Mouse (Mus musculus) intestine, embryonic 16.5 days (tissue): ENCODE measurements around the gene Gde1. TPM values are rescaled to one million over a fixed set of nuclear protein-coding genes. Genes with fewer than 3 reads are reported as not detected.
A peak's percentile ranks its signal among the peaks of the same experiment; 100 is the strongest.

ENCODE experiments used
- ATAC-seq: fragments of 200-750 bp; cut with Nextera tagmentation; 2 replicates; pipeline ENCODE4 v1.8.0; 2017; ENCODE audit warnings: moderate TSS enrichment, moderate library complexity
- H3K27ac ChIP-seq: fragments of 300-500 bp; sonication (generic); 2 replicates; pipeline ENCODE4 v1.5.1; 2014; ENCODE audit warnings: mild to moderate bottlenecking, low read length
- H3K27me3 ChIP-seq: fragments of 300-500 bp; sonication (generic); replicated peaks from 2 replicates; pipeline ENCODE4 v1.6.1; 2014; ENCODE audit warnings: low read length, control low read depth, mixed read lengths; ENCODE audit not compliant: control insufficient read depth, insufficient read depth
- H3K36me3 ChIP-seq: fragments of 300-500 bp; sonication (generic); 2 replicates; pipeline ENCODE4 v1.6.1; 2014; ENCODE audit warnings: low read length, control low read depth; ENCODE audit not compliant: control insufficient read depth, insufficient read depth
- H3K4me1 ChIP-seq: fragments of 300-500 bp; sonication (generic); 2 replicates; pipeline ENCODE4 v1.6.1; 2014; ENCODE audit warnings: low read length, control low read depth, mixed read lengths; ENCODE audit not compliant: control insufficient read depth, insufficient read depth
- H3K4me2 ChIP-seq: fragments of 300-500 bp; sonication (generic); 2 replicates; pipeline ENCODE4 v1.6.1; 2014; ENCODE audit warnings: low read depth, low read length, control low read depth
- H3K4me3 ChIP-seq: fragments of 300-500 bp; sonication (generic); 2 replicates; pipeline ENCODE4 v1.5.1; 2014; ENCODE audit warnings: mild to moderate bottlenecking, low read length
- H3K9ac ChIP-seq: fragments of 300-500 bp; sonication (generic); 2 replicates; pipeline ENCODE4 v1.6.1; 2014; ENCODE audit warnings: low read depth, low read length
- H3K9me3 ChIP-seq: fragments of 300-500 bp; sonication (generic); 2 replicates; pipeline ENCODE4 v1.6.1; 2016; ENCODE audit warnings: low read length, control low read depth; ENCODE audit not compliant: control insufficient read depth
- WGBS: fragments of 180-500 bp; shearing (Covaris S2); extraction: QIAGEN DNeasy Blood & Tissue Kit; methylation state at CpG from one replicate; pipeline ENCODE4 v1.1.7; 2014; 5-methylcytosine and 5-hydroxymethylcytosine counted together
- polyA plus RNA-seq: library from polyadenylated mRNA; unstranded; fragments of >200 nt; fragmentation: Nextera tagmentation; extraction: Ambion mirVana; gene quantifications from 2 replicates; pipeline ENCODE4 v1.2.1, GENCODE M21; 2015

Gene Gde1
- polyA plus RNA-seq, 1 experiment from 2014 or later: 134 TPM

- H3K27me3 ChIP-seq: no peaks in the 10 kb centered on the region
- H3K9me3 ChIP-seq: no peaks in the 10 kb centered on the region
- no peak overlapping the region for H3K4me3 ChIP-seq
- WGBS: 74% methylated on average over 1 of the region's 1 CpGs
- no peak for ATAC-seq
- H3K9ac ChIP-seq: no peak overlapping the region
- H3K36me3 ChIP-seq: peaks cover 3% of the 10 kb centered on the region; the same call in 1 of the 2 replicates
- no peak overlapping the region for H3K27ac ChIP-seq
- no peak overlapping the region for H3K4me2 ChIP-seq
- peaks cover 14% of the 10 kb centered on the region; the same call in 1 of the 2 replicates for H3K4me1 ChIP-seq
Observed at GRCm38 (mm10) chr7:118738730-118739129, 33.2 kb upstream of the Gde1 start.

- H3K36me3 ChIP-seq: peaks cover 5% of the 10 kb centered on the region; the same call in 1 of the 2 replicates
- H3K9ac ChIP-seq: no peak overlapping the region
- H3K27me3 ChIP-seq: no peaks in the 10 kb centered on the region
- no peaks in the 10 kb centered on the region for H3K9me3 ChIP-seq
- H3K4me3 ChIP-seq: no peak overlapping the region
- no peak overlapping the region for H3K4me2 ChIP-seq
- ATAC-seq: no peak
- WGBS: 95% methylated on average over 13 of the region's 13 CpGs
- H3K27ac ChIP-seq: no peak overlapping the region
- no peaks in the 10 kb centered on the region for H3K4me1 ChIP-seq
Observed at GRCm38 (mm10) chr7:118733225-118733624, 27.6 kb upstream of the Gde1 start.

GRCm38 (mm10) chr7:118731781-118732180, 26.2 kb upstream of the Gde1 start:
- peaks cover 5% of the 10 kb centered on the region; the same call in 1 of the 2 replicates for H3K36me3 ChIP-seq
- H3K4me3 ChIP-seq: no peak overlapping the region
- H3K9me3 ChIP-seq: no peaks in the 10 kb centered on the region
- H3K9ac ChIP-seq: no peak overlapping the region
- no peaks in the 10 kb centered on the region for H3K27me3 ChIP-seq
- no peaks in the 10 kb centered on the region for H3K4me1 ChIP-seq
- H3K4me2 ChIP-seq: no peak overlapping the region
- no peak overlapping the region for H3K27ac ChIP-seq
- ATAC-seq: no peak
- WGBS: 89% methylated on average over 3 of the region's 3 CpGs

- H3K4me2 ChIP-seq: no peak overlapping the region
- no peak overlapping the region for H3K27ac ChIP-seq
- H3K9ac ChIP-seq: no peak overlapping the region
- 80% methylated on average over 13 of the region's 13 CpGs for WGBS
- H3K27me3 ChIP-seq: no peaks in the 10 kb centered on the region
- H3K4me1 ChIP-seq: no peaks in the 10 kb centered on the region
- H3K9me3 ChIP-seq: no peaks in the 10 kb centered on the region
- no peak overlapping the region for H3K4me3 ChIP-seq
- ATAC-seq: peak; percentile 85
- peaks cover 5% of the 10 kb centered on the region; the same call in 1 of the 2 replicates for H3K36me3 ChIP-seq
Observed at GRCm38 (mm10) chr7:118728846-118729587, 23.4 kb upstream of the Gde1 start.

- no peaks in the 10 kb centered on the region for H3K27me3 ChIP-seq
- ATAC-seq: no peak
- H3K9me3 ChIP-seq: no peaks in the 10 kb centered on the region
- no peak overlapping the region for H3K9ac ChIP-seq
- H3K27ac ChIP-seq: no peak overlapping the region
- H3K4me3 ChIP-seq: no peak overlapping the region
- no peaks in the 10 kb centered on the region; the same call in 1 of the 2 replicates for H3K36me3 ChIP-seq
- H3K4me2 ChIP-seq: no peak overlapping the region
- H3K4me1 ChIP-seq: no peaks in the 10 kb centered on the region
- 80% methylated on average over 2 of the region's 2 CpGs for WGBS
Observed at GRCm38 (mm10) chr7:118725459-118725858, 19.9 kb upstream of the Gde1 start.

GRCm38 (mm10) chr7:118723927-118724326, 18.3 kb upstream of the Gde1 start:
- Histone ChIP-seq H3K9me3 (no peaks in the 10 kb centered on the region), H3K9ac (no peak overlapping the region), H3K27ac (no peak overlapping the region), H3K4me1 (no peaks in the 10 kb centered on the region), H3K36me3 (no peaks in the 10 kb centered on the region; the same call in 1 of the 2 replicates), H3K27me3 (no peaks in the 10 kb centered on the region), H3K4me2 (no peak overlapping the region), H3K4me3 (no peak overlapping the region)
- no peak for ATAC-seq
- WGBS: 93% methylated on average over 9 of the region's 9 CpGs

- Histone ChIP-seq H3K27ac (no peak overlapping the region), H3K4me1 (peaks cover 9% of the 10 kb centered on the region), H3K9me3 (no peaks in the 10 kb centered on the region), H3K36me3 (no peaks in the 10 kb centered on the region; the same call in 1 of the 2 replicates), H3K4me3 (no peak overlapping the region), H3K9ac (no peak overlapping the region), H3K27me3 (no peaks in the 10 kb centered on the region), H3K4me2 (no peak overlapping the region)
- ATAC-seq: no peak
- 91% methylated on average over 4 of the region's 4 CpGs for WGBS
Observed at GRCm38 (mm10) chr7:118718066-118718465, 12.5 kb upstream of the Gde1 start.

DNA sequence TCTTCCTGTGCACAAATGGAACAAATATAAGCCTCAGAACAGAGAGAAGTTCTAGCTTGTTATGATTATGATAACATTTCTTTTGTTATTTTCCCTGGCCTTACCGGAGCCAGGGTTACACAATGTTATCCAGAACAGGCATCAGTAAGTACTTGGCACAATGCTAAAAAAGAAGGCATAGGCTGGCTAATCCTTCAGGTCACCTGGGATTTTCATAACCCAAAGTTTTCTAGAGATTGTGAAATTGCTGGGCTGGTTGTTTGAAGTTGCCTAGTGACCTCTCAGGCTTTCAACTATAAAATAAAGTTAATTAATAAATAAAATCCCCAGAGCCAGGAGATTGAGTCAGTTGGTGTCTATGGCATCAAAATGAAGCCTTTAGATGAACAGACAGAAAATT, 9.3 kb upstream of the Gde1 start:
- no peak overlapping the region for H3K27ac ChIP-seq
- no peak overlapping the region for H3K9ac ChIP-seq
- H3K36me3 ChIP-seq: no peaks in the 10 kb centered on the region
- H3K27me3 ChIP-seq: no peaks in the 10 kb centered on the region
- peaks cover 11% of the 10 kb centered on the region for H3K4me1 ChIP-seq
- WGBS: 91% methylated on average over 1 of the region's 1 CpGs
- H3K4me2 ChIP-seq: no peak overlapping the region
- ATAC-seq: no peak
- H3K4me3 ChIP-seq: no peak overlapping the region
- no peaks in the 10 kb centered on the region for H3K9me3 ChIP-seq

DNA sequence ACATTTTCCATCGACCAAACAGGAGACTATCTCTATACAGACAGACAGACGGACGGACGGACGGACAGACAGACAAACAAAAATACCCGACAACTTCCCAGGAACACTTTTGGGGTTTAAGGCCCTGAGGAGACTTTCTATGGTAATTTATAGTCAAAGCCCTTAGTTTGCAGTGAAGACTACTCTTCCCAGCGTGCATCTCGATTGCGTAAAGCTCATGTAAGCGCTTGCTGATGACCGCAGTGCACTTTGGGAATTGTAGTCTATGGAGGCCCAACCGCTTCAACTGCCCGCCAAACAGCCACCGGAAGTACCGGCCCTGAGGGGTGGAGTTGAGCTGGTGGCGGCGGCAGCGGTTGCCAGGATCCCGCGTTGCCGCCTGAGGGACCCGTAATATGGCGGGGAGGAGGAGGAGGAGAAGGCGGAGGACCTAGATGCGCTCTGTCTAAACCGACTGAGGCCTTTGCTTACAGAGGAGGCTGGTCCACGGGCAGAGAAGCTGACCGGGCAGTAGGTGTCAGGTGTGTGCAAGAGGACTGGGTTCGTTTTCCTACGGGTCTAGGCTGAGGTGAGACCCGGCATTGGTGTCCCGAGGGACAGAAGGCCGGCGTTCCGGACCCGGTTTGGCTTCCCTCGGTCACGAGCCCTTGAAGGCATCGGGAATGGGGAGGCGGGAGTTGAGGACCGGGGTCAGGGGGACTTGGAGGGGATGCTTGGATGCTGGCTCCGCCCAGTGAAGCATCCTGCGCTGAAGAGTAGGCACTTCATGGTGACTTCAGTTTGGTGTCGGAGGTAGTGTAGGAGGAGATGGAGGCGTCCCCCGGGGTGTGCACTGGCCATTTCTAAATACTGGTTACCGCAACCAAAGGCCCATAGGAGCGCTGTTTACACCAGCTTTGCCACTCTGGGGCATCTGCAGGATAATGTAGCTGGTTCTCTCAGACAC, 6.9 kb upstream of the Gde1 start, which contains the start of gene Ccp110:
Gene Ccp110 (plus strand): TSS at position 325 of the 946 bp plus-strand sequence.
- peak; percentile 94 for ATAC-seq
- WGBS: under 1% methylated on average over 48 of the region's 48 CpGs
- H3K9me3 ChIP-seq: no peaks in the 10 kb centered on the region
- H3K4me3 ChIP-seq: peak within 1 kb of the TSS; percentile 84
- no peaks in the 10 kb centered on the region for H3K36me3 ChIP-seq
- peak within 1 kb of the TSS; percentile 80 for H3K9ac ChIP-seq
- H3K4me2 ChIP-seq: peak within 1 kb of the TSS; percentile 80
- H3K27me3 ChIP-seq: no peaks in the 10 kb centered on the region
- peaks cover 11% of the 10 kb centered on the region for H3K4me1 ChIP-seq
- peak within 1 kb of the TSS; percentile 21; the same call in 1 of the 2 replicates for H3K27ac ChIP-seq
